Mouse (Mus musculus): ENCODE data around the gene Apopt1. TPM values are rescaled to one million over a fixed set of nuclear protein-coding genes. Genes with fewer than 3 reads are reported as not detected.
A peak's percentile ranks its signal among the peaks of the same experiment; 100 is the strongest.

Apopt1 gene
- polyA plus RNA-seq, 1 experiment from 2014 or later, result 50.8 TPM

DNA sequence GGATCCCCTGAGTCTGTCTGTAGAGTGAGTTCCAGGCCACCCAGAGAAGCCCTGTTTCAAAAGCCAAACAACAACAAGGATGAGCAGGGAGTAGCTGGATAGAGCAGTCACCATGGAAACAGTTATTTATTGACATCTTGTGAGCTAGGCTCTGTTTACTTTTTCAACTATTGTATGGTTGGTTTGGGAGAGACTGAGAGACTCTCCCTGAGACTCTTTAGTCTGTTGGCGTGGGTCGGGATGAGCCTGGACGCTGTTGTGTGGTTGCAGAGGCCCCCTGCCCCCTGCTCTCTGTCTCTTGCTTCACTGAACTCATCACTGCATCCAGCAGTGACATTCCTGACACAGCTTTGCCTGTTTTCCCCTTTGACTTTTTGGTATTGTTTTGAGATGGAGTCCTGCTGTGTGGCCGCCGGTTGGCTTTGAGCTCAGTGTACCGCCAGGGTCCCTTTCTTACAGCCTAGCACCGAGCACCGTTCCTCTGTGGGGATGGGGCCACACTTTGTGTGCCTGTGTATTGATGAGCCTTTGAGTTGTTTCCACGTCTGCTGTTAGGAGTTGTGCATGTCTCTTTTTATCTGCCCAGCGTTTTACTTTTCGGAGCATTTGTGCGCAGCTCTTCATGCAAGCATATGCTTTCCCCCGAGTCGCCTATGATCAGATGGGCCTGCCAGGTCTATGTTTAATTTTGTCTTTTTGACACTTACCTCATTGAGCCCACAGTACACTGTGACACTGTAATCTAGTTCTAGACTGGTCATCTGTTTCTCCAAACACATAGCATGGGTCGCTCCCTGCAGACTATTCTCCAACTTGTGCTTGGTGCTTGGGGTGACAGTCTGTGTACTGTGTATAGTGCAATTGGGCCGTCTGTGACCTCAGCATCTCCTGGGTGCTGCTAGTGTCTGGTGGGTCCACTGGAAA, 53.5 kb downstream of the Apopt1 start:
- H3K4me3 ChIP-seq (ENCODE audit: low read depth, low read length), result no peak overlapping the region
- peaks cover 21% of the 10 kb centered on the region for H3K4me1 ChIP-seq (ENCODE audit: control insufficient read depth, insufficient read depth, low read length)
- peak; percentile 15 for DNase-seq (ENCODE audit: low spot score)
- peak overlapping the region; percentile 1; the same call in 1 of the 2 replicates for H3K4me2 ChIP-seq (ENCODE audit: low read length)
- H3K9me3 ChIP-seq (replicated peaks; ENCODE audit: control insufficient read depth, low read length), result no peaks in the 10 kb centered on the region
- 27% methylated on average over 16 of the region's 16 CpGs for WGBS
- H3K27ac ChIP-seq (ENCODE audit: low read depth, low read length), result no peak overlapping the region
- H3K9ac ChIP-seq (ENCODE audit: low read length), result 0 out of 2 replicates have a peak overlapping the region, but pooled peaks have one; percentile 13
- H3K36me3 ChIP-seq (ENCODE audit: control insufficient read depth, insufficient read depth, low read length), result peaks cover 12% of the 10 kb centered on the region; the same call in 1 of the 2 replicates
- H3K27me3 ChIP-seq (replicated peaks; ENCODE audit: control insufficient read depth, insufficient read depth, low read length), result no peaks in the 10 kb centered on the region
- ATAC-seq, result no peak

DNA sequence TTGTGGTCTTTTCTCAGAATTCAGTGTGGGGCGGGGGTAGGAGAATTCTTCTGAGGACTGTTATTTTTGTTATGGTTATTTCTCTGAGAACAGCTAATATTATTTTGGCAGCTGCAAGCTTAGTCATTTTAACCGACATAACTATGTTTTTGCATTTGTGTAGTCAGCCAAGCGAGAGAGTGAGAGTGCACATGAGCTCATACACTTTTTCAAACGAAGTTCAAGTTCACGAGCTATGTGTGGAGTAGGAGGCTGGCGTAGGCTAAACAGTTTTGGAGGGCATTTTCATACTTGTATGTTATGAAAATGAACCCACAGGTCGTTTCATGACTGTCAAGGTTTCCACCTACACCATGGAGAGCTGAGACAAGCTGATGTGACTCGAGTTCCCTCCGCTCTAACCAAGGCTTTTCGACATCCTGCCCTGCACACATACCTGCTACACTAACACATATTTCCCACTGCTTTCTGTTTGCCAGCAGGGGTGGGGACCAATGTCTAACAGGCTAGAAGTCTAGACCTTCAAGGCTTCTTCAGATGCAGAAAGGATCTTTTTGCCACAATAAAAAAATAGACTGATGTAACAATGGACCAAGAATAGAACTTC, 55.4 kb downstream of the Apopt1 start:
- Histone ChIP-seq H3K9me3 (replicated peaks; ENCODE audit: control insufficient read depth, low read length) (no peaks in the 10 kb centered on the region), H3K4me2 (ENCODE audit: low read length) (no peak overlapping the region), H3K9ac (ENCODE audit: low read length) (no peak overlapping the region), H3K27ac (ENCODE audit: low read depth, low read length) (no peak overlapping the region), H3K4me3 (ENCODE audit: low read depth, low read length) (no peak overlapping the region), H3K36me3 (ENCODE audit: control insufficient read depth, insufficient read depth, low read length) (peaks cover 16% of the 10 kb centered on the region), H3K4me1 (ENCODE audit: control insufficient read depth, insufficient read depth, low read length) (peaks cover 21% of the 10 kb centered on the region), H3K27me3 (replicated peaks; ENCODE audit: control insufficient read depth, insufficient read depth, low read length) (no peaks in the 10 kb centered on the region)
- DNase-seq (ENCODE audit: low spot score) (no peak), ATAC-seq (no peak)
- WGBS, result 93% methylated on average over 10 of the region's 10 CpGs

DNA sequence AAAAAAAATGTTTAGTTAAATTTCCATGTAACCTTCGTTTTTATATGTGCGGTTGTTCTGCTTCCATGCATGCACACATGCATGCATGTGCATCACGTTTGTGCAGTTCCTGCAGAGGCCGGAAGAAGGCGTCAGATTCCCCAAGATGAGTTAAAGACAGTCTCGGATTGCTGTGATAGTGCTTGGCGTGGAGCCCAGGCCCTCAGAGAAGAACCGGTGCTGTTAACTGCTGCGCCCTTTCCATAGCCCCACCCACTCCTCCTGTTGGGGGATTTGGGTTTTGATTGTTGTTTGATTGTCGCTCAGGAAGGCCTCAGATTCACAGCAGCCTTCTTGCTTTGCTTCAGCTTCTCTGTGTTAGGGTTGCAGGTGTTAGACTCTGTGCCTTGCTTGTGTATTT, 56.2 kb downstream of the Apopt1 start:
- no peak overlapping the region for H3K4me3 ChIP-seq (ENCODE audit: low read depth, low read length)
- H3K27ac ChIP-seq (ENCODE audit: low read depth, low read length), result peak overlapping the region; percentile 76
- H3K27me3 ChIP-seq (replicated peaks; ENCODE audit: control insufficient read depth, insufficient read depth, low read length), result no peaks in the 10 kb centered on the region
- H3K36me3 ChIP-seq (ENCODE audit: control insufficient read depth, insufficient read depth, low read length), result peaks cover 24% of the 10 kb centered on the region
- DNase-seq (ENCODE audit: low spot score) (peak; percentile 88), ATAC-seq (peak; percentile 80)
- no peaks in the 10 kb centered on the region for H3K9me3 ChIP-seq (replicated peaks; ENCODE audit: control insufficient read depth, low read length)
- WGBS, result 24% methylated on average over 10 of the region's 10 CpGs
- H3K4me1 ChIP-seq (ENCODE audit: control insufficient read depth, insufficient read depth, low read length), result peaks cover 21% of the 10 kb centered on the region
- H3K4me2 ChIP-seq (ENCODE audit: low read length), result no peak overlapping the region
- no peak overlapping the region for H3K9ac ChIP-seq (ENCODE audit: low read length)

- Histone ChIP-seq H3K4me2 (ENCODE audit: low read length) (no peak overlapping the region), H3K4me1 (ENCODE audit: control insufficient read depth, insufficient read depth, low read length) (peaks cover 21% of the 10 kb centered on the region), H3K27me3 (replicated peaks; ENCODE audit: control insufficient read depth, insufficient read depth, low read length) (no peaks in the 10 kb centered on the region), H3K9me3 (replicated peaks; ENCODE audit: control insufficient read depth, low read length) (no peaks in the 10 kb centered on the region), H3K36me3 (ENCODE audit: control insufficient read depth, insufficient read depth, low read length) (peaks cover 31% of the 10 kb centered on the region), H3K4me3 (ENCODE audit: low read depth, low read length) (no peak overlapping the region), H3K9ac (ENCODE audit: low read length) (peak overlapping the region; percentile 13; the same call in 1 of the 2 replicates), H3K27ac (ENCODE audit: low read depth, low read length) (peak overlapping the region; percentile 76)
- 67% methylated on average over 8 of the region's 9 CpGs for WGBS
- peak; percentile 13 for DNase-seq (ENCODE audit: low spot score)
- ATAC-seq, result 0 out of 2 replicates have a peak, but pooled peaks have one; percentile 18
Observed at GRCm38 (mm10) chr12:111769816-111770577, 56.9 kb downstream of the Apopt1 start.

- ATAC-seq (no peak), DNase-seq (ENCODE audit: low spot score) (no peak)
- H3K9ac ChIP-seq (ENCODE audit: low read length), result no peak overlapping the region
- H3K9me3 ChIP-seq (replicated peaks; ENCODE audit: control insufficient read depth, low read length), result no peaks in the 10 kb centered on the region
- 87% methylated on average over 10 of the region's 10 CpGs for WGBS
- H3K4me3 ChIP-seq (ENCODE audit: low read depth, low read length), result no peak overlapping the region
- H3K4me1 ChIP-seq (ENCODE audit: control insufficient read depth, insufficient read depth, low read length), result peaks cover 20% of the 10 kb centered on the region
- H3K4me2 ChIP-seq (ENCODE audit: low read length), result no peak overlapping the region
- H3K36me3 ChIP-seq (ENCODE audit: control insufficient read depth, insufficient read depth, low read length), result peaks cover 37% of the 10 kb centered on the region
- no peaks in the 10 kb centered on the region for H3K27me3 ChIP-seq (replicated peaks; ENCODE audit: control insufficient read depth, insufficient read depth, low read length)
- no peak overlapping the region; the same call in 1 of the 2 replicates for H3K27ac ChIP-seq (ENCODE audit: low read depth, low read length)
Observed at GRCm38 (mm10) chr12:111770651-111771050, 57.6 kb downstream of the Apopt1 start.

DNA sequence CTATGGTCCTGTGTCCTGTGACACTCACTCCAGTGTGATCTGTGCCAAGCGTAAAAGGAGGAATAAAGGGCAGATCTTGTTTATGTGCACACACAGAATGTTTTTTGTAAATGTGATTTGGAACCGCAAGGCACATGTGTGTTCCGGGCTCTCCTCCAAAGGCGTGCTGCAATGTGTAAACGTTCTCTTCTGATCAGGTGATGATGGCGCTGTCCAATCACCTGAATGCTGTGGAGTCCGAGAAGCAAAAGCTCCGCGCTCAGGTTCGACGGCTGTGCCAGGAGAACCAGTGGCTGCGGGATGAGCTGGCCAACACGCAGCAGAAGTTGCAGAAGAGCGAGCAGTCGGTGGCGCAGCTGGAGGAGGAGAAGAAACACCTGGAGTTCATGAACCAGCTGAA, 61.1 kb downstream of the Apopt1 start:
- H3K4me1 ChIP-seq (ENCODE audit: control insufficient read depth, insufficient read depth, low read length), result peaks cover 6% of the 10 kb centered on the region; the same call in 1 of the 2 replicates
- no peak for ATAC-seq
- H3K9me3 ChIP-seq (replicated peaks; ENCODE audit: control insufficient read depth, low read length), result no peaks in the 10 kb centered on the region
- H3K27ac ChIP-seq (ENCODE audit: low read depth, low read length), result no peak overlapping the region
- H3K9ac ChIP-seq (ENCODE audit: low read length), result no peak overlapping the region
- H3K27me3 ChIP-seq (replicated peaks; ENCODE audit: control insufficient read depth, insufficient read depth, low read length), result no peaks in the 10 kb centered on the region
- H3K36me3 ChIP-seq (ENCODE audit: control insufficient read depth, insufficient read depth, low read length), result peaks cover 71% of the 10 kb centered on the region
- no peak for DNase-seq (ENCODE audit: low spot score)
- WGBS, result 92% methylated on average over 16 of the region's 16 CpGs
- no peak overlapping the region for H3K4me3 ChIP-seq (ENCODE audit: low read depth, low read length)
- no peak overlapping the region for H3K4me2 ChIP-seq (ENCODE audit: low read length)

DNA sequence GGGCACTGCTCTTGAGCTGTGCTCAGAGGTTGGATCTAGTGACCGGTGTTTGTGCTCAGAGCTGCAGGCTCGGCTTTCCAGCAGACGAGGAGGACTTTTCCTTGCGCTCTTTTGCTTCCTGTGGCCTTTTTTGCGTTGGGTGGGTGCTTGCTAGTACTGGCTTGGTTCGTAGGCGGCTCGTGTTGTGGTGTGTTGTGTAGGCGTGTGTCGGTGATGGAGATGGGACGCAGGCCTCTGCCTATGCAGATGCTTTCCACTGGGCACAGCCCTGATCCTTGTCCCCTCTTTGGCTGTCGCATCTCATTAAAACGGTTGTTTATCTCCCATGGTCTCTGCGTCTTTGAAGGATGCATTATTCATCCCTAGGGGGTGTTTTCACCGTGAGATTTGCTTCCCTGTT, 61.8 kb downstream of the Apopt1 start:
- H3K27ac ChIP-seq (ENCODE audit: low read depth, low read length), result no peak overlapping the region
- H3K36me3 ChIP-seq (ENCODE audit: control insufficient read depth, insufficient read depth, low read length), result peaks cover 78% of the 10 kb centered on the region
- H3K4me1 ChIP-seq (ENCODE audit: control insufficient read depth, insufficient read depth, low read length), result no peaks in the 10 kb centered on the region
- no peak for ATAC-seq
- 83% methylated on average over 15 of the region's 15 CpGs for WGBS
- H3K27me3 ChIP-seq (replicated peaks; ENCODE audit: control insufficient read depth, insufficient read depth, low read length), result no peaks in the 10 kb centered on the region
- H3K4me3 ChIP-seq (ENCODE audit: low read depth, low read length), result no peak overlapping the region
- H3K9ac ChIP-seq (ENCODE audit: low read length), result no peak overlapping the region
- DNase-seq (ENCODE audit: low spot score), result no peak
- H3K4me2 ChIP-seq (ENCODE audit: low read length), result no peak overlapping the region
- H3K9me3 ChIP-seq (replicated peaks; ENCODE audit: control insufficient read depth, low read length), result no peaks in the 10 kb centered on the region

DNA sequence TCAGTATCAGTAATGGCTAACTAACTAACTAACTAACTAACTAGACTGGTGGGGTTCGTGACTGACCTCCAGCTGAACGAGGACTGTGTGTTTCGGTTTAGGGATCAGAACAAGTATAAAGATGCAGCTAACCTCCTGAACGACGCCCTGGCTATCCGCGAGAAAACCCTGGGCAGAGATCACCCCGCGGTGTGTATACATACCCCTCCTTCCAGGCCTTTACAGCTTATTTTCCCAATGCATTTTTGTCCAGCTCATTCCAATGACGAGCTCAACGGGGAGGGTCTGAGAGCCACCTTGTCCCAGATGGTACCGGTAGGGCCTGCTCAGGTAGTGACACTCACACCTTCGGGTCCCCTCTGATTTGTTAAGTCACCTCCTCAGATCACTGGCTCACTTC, 64.9 kb downstream of the Apopt1 start:
- H3K4me1 ChIP-seq (ENCODE audit: control insufficient read depth, insufficient read depth, low read length), result no peaks in the 10 kb centered on the region

More for the DNA sequence above, 64.9 kb downstream of the Apopt1 start:
- WGBS, result 91% methylated on average over 13 of the region's 13 CpGs
- H3K27ac ChIP-seq (ENCODE audit: low read depth, low read length), result no peak overlapping the region
- no peak overlapping the region for H3K4me2 ChIP-seq (ENCODE audit: low read length)
- no peak for DNase-seq (ENCODE audit: low spot score)
- H3K27me3 ChIP-seq (replicated peaks; ENCODE audit: control insufficient read depth, insufficient read depth, low read length), result no peaks in the 10 kb centered on the region
- H3K36me3 ChIP-seq (ENCODE audit: control insufficient read depth, insufficient read depth, low read length), result peaks cover 98% of the 10 kb centered on the region
- H3K4me3 ChIP-seq (ENCODE audit: low read depth, low read length), result no peak overlapping the region
- no peaks in the 10 kb centered on the region for H3K9me3 ChIP-seq (replicated peaks; ENCODE audit: control insufficient read depth, low read length)
- no peak overlapping the region for H3K9ac ChIP-seq (ENCODE audit: low read length)
- no peak for ATAC-seq

Data from forebrain, embryonic 14.5 days (tissue).